Mouse (Mus musculus) ovary, postnatal 36 days (tissue): ENCODE data around the gene Yipf1.

ENCODE experiments used
- DNase-seq: peaks from one replicate; pipeline ENCODE4 v3.0.0; 2022; ENCODE audit warnings: low spot score, mixed read lengths

Gene Yipf1

DNA sequence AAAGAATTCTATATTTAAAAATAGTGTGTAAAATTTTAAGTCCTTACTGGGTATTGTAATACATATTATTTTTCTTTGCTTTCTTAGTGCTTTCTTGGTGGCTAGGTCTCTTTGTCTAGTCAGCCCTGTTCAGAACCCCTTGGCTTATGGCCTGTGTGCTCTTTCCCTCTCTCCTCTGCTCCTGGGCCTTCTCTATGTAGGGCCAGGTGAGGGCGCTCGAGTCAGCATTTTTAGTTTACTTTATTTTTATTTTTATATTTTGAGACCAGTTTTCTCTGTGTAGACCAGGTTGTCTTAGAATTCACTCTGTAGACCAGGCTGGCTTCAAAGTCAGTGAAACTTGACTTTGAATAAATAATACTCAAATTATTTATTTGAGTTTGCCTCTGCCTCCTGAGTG is 58.1 kb downstream of the Yipf1 start:
- no peak for DNase-seq

DNA sequence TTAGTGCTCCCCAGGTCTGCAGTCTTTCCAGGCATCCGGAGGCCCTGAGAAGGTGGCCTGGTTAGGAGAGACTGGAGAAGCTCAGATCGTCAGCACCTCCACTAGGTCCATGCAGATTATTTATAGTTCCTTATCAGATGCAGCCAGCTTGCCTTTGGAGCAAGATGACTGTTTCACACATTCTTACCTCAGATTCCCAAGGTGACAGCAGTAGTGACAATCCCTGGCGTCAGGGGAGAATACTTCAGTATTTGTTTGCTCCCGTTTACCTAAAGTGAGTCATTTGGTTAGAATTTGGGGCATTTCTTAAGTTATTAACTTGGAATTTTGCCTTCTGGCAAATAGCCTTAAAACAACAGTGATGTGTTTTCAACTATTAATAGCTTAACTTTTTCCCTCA is 60.5 kb downstream of the Yipf1 start:
- DNase-seq: no peak

DNA sequence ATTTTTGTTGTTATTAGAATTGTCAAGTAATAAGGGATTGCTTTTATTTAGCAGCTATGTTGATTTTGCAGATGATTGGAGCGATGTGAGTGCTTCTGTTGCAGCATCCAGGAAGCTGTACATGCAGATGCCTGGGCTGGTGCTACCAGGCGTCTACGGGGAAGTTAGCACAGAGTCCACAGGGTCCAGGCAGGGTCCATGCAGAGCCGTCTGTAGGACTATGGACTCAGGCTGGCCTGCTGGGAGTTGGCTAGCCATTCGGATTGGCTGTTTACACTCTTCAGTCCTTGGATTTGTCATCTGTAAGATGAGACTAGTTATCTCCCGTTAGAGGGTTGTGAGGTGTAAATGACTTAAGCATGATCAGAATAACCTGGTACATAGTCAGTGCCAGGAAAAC is 64.8 kb downstream of the Yipf1 start:
- no peak for DNase-seq

DNA sequence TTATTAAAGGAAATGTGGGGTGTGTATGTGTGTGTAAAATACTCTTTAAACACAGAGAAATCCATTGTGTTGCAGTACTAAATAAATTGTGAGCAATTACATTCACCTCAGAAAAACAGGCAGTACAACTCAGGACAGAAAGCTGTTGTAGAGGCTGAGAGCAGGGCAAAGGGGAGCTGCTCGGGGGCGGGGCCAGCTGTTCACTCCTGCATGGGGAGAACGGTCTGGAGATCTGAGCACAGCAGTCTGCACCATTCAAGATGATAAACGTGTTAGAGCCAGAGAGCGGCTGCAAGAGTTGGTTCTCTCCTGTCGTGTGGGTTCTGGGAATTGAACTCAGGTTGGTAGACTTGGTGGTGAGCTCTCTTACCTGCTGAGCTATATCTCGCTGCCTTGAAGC is 66.7 kb downstream of the Yipf1 start:
- DNase-seq: no peak

DNA sequence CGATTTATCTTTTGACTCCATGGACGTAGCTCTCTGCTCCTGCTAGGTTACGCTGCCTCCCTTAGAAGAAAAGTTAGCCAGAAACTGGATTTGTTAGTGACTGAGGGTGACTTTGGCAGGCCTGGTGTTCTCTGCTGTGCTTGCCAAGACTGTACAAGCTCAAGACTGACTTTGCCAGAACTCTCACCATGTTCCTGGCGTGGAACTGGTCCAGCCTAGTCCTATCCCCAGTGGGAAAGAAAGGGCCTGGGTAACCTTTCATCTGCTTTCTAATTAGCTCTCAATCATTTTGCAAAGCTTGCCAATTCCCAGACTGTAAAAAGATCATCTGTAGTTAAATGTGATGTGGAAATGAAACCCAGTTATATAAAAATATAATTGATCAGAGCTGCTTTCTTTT is 72.9 kb downstream of the Yipf1 start:
- DNase-seq: no peak

DNA sequence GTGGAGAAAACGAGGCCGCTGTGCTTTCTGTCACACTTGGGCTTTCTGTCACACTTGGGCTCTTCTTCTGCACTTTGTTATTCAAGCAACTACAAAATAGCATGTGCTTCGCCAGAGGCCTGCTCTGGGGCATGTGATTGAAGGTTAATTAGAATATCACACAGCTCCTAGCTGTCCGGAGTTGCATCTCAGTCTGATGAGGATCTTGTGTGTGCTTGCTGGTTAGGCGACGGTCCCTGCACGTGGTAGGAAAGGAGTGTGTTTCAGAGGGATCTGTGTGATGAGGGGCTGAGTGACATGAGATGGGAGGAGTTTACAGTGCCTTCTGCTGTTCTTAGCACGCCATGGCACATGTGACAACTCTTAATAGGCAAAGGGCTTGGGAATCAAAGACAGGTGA is 73.3 kb downstream of the Yipf1 start:
- DNase-seq: no peak

DNA sequence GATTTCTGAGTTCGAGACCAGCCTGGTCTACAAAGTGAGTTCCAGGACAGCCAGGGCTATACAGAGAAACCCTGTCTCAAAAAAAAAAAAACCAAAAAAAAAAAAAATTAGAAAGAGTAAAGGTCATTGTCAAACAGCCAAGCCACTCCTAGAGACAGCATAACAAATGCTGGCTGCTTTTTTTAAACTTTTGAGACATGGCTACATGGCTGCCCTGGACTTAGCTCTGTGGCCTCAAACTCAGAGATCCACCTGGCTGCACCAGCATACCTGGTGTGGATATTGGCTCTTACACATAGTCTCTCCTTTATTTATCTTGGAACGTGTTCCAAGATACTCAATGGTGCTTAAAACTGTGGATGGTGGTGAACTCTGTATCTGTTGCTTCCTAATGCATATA is 74.1 kb downstream of the Yipf1 start:
- no peak for DNase-seq

DNA sequence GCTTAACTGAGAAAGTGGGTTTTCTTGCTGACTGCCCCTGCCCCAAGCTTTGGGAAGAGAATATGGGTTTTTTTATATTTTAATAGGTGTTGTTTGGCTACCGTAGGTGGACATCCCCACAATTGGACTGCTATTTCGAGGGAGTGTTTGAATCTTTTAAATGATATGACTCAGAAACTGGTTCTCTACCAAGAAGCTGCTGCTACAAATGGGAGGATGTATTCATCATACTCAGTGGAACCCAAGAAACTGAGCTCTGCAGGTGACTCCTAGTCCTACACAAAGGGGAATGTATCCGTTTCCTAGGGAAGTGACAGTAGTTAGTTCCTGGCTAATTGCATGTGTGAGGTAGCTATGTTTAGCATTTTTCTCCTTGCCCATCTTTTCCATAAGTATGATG is 75.2 kb downstream of the Yipf1 start:
- no peak for DNase-seq

DNA sequence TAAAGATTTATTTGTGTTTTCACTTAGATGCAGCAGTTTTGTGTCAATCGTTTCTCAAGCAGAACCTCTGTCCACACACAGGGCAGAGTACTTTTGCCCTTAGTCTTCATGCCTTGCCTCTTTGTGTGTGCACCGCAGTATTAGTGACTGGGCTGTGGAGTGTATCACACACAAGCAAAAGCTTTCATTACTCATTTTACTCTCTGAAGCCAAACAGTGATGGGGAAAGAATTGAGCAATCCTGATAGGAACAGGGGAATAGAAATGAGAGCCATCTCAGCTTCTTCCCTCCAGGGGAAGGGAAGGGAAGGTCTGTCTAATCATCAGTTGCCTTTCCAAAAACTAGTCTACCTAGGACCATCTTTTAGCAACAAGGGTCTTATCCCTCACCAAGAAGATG is 79.6 kb downstream of the Yipf1 start:
- no peak for DNase-seq
